Mouse (Mus musculus): ENCODE measurements around the gene Ost4. TPM values are rescaled to one million over a fixed set of nuclear protein-coding genes. Genes with fewer than 3 reads are reported as not detected.
"Not testable (repeated sequence)": the region's sequence is repeated elsewhere in the genome, so short reads cannot be mapped to it uniquely, and the experiment has no call there.

The Ost4 gene
- polyA plus RNA-seq, 1 experiment from 2014 or later = 346 TPM

GRCm38 (mm10) chr5:30887858-30888336 lies 19.7 kb downstream of the Ost4 start:
- no peaks in the 10 kb centered on the region for H3K9me3 ChIP-seq
- peak overlapping the region; percentile 75 for H3K4me2 ChIP-seq (replicated peaks)
- ATAC-seq (ENCODE audit: insufficient number of reproducible peaks, insufficient read depth, low FRiP score, low TSS enrichment) = peak; percentile 73
- peak overlapping the region; percentile 98 for H3K27ac ChIP-seq
- H3K27me3 ChIP-seq = no peaks in the 10 kb centered on the region
- peak overlapping the region; percentile 80 for H3K4me3 ChIP-seq
- H3K9ac ChIP-seq = peak overlapping the region; percentile 63
- WGBS = under 1% methylated on average over 28 of the region's 28 CpGs
- peaks cover 16% of the 10 kb centered on the region for H3K4me1 ChIP-seq
- peaks cover 26% of the 10 kb centered on the region for H3K36me3 ChIP-seq

GRCm38 (mm10) chr5:30887331-30887761 lies 20.2 kb downstream of the Ost4 start:
- peak; percentile 68 for ATAC-seq (ENCODE audit: insufficient number of reproducible peaks, insufficient read depth, low FRiP score, low TSS enrichment)
- Histone ChIP-seq H3K4me3 (peak overlapping the region; percentile 80), H3K9me3 (no peaks in the 10 kb centered on the region), H3K9ac (peak overlapping the region; percentile 63), H3K27ac (peak overlapping the region; percentile 98), H3K36me3 (peaks cover 20% of the 10 kb centered on the region), H3K4me2 (replicated peaks) (peak overlapping the region; percentile 75), H3K4me1 (peaks cover 16% of the 10 kb centered on the region), H3K27me3 (no peaks in the 10 kb centered on the region)
- WGBS = 0% methylated on average over 19 of the region's 19 CpGs

- Histone ChIP-seq H3K27ac (peak overlapping the region; percentile 98), H3K4me2 (replicated peaks) (peak overlapping the region; percentile 75)
These were observed 20.9 kb downstream of the Ost4 start for GRCm38 (mm10) chr5:30886731-30887130.

GRCm38 (mm10) chr5:30886209-30886608 lies 21.4 kb downstream of the Ost4 start:
- no peak overlapping the region for H3K27ac ChIP-seq
- H3K4me2 ChIP-seq (replicated peaks) = no peak overlapping the region
- no peak for ATAC-seq (ENCODE audit: insufficient number of reproducible peaks, insufficient read depth, low FRiP score, low TSS enrichment)
- no peaks in the 10 kb centered on the region for H3K27me3 ChIP-seq
- 67% methylated on average over 4 of the region's 4 CpGs for WGBS
- H3K9me3 ChIP-seq = no peaks in the 10 kb centered on the region
- H3K36me3 ChIP-seq = peaks cover 9% of the 10 kb centered on the region
- H3K9ac ChIP-seq = no peak overlapping the region
- peaks cover 16% of the 10 kb centered on the region for H3K4me1 ChIP-seq
- no peak overlapping the region for H3K4me3 ChIP-seq

More at GRCm38 (mm10) chr5:30886731-30887130, 20.9 kb downstream of the Ost4 start:
- peak overlapping the region; percentile 80 for H3K4me3 ChIP-seq
- peaks cover 16% of the 10 kb centered on the region for H3K4me1 ChIP-seq
- ATAC-seq (ENCODE audit: insufficient number of reproducible peaks, insufficient read depth, low FRiP score, low TSS enrichment) = no peak
- H3K27me3 ChIP-seq = no peaks in the 10 kb centered on the region
- WGBS = 37% methylated on average over 5 of the region's 5 CpGs
- peak overlapping the region; percentile 63 for H3K9ac ChIP-seq
- H3K9me3 ChIP-seq = no peaks in the 10 kb centered on the region
- peaks cover 14% of the 10 kb centered on the region for H3K36me3 ChIP-seq

GRCm38 (mm10) chr5:30881839-30882238 lies 25.7 kb downstream of the Ost4 start:
- 83% methylated on average over 4 of the region's 4 CpGs for WGBS
- ATAC-seq (ENCODE audit: insufficient number of reproducible peaks, insufficient read depth, low FRiP score, low TSS enrichment); H3K9ac ChIP-seq; H3K27ac ChIP-seq; H3K4me3 ChIP-seq; H3K4me2 ChIP-seq (replicated peaks); H3K27me3 ChIP-seq; H3K9me3 ChIP-seq: not testable (repeated sequence)
- Histone ChIP-seq H3K4me1 (peaks cover 11% of the 10 kb centered on the region), H3K36me3 (peaks cover 14% of the 10 kb centered on the region)

- Histone ChIP-seq H3K4me2 (replicated peaks) (no peak overlapping the region), H3K36me3 (peaks cover 38% of the 10 kb centered on the region), H3K4me1 (peaks cover 9% of the 10 kb centered on the region), H3K9ac (no peak overlapping the region), H3K27ac (0 out of 2 replicates have a peak overlapping the region, but pooled peaks have one; percentile 36), H3K27me3 (no peaks in the 10 kb centered on the region), H3K9me3 (no peaks in the 10 kb centered on the region), H3K4me3 (no peak overlapping the region)
- WGBS = 73% methylated on average over 5 of the region's 5 CpGs
- no peak for ATAC-seq (ENCODE audit: insufficient number of reproducible peaks, insufficient read depth, low FRiP score, low TSS enrichment)
These were observed 28.1 kb downstream of the Ost4 start for GRCm38 (mm10) chr5:30879347-30879943.

- WGBS = 27% methylated on average over 6 of the region's 6 CpGs
- no peak overlapping the region for H3K4me2 ChIP-seq (replicated peaks)
These were observed 29.0 kb downstream of the Ost4 start for GRCm38 (mm10) chr5:30878616-30879015.

GRCm38 (mm10) chr5:30874365-30874764 lies 33.2 kb downstream of the Ost4 start:
- Histone ChIP-seq H3K9me3 (no peaks in the 10 kb centered on the region), H3K36me3 (peaks cover 72% of the 10 kb centered on the region), H3K4me1 (peaks cover 23% of the 10 kb centered on the region), H3K27ac (no peak overlapping the region), H3K4me3 (no peak overlapping the region), H3K9ac (no peak overlapping the region), H3K4me2 (replicated peaks) (no peak overlapping the region), H3K27me3 (no peaks in the 10 kb centered on the region)
- ATAC-seq (ENCODE audit: insufficient number of reproducible peaks, insufficient read depth, low FRiP score, low TSS enrichment) = no peak
- WGBS = 87% methylated on average over 7 of the region's 7 CpGs

More at GRCm38 (mm10) chr5:30878616-30879015, 29.0 kb downstream of the Ost4 start:
- Histone ChIP-seq H3K4me1 (peaks cover 9% of the 10 kb centered on the region), H3K27ac (peak overlapping the region; percentile 36; the same call in 1 of the 2 replicates), H3K27me3 (no peaks in the 10 kb centered on the region), H3K36me3 (peaks cover 46% of the 10 kb centered on the region), H3K9me3 (no peaks in the 10 kb centered on the region), H3K4me3 (no peak overlapping the region), H3K9ac (no peak overlapping the region)
- ATAC-seq (ENCODE audit: insufficient number of reproducible peaks, insufficient read depth, low FRiP score, low TSS enrichment) = no peak

GRCm38 (mm10) chr5:30872574-30872973 lies 35.0 kb downstream of the Ost4 start:
- no peak overlapping the region for H3K4me2 ChIP-seq (replicated peaks)
- no peak for ATAC-seq (ENCODE audit: insufficient number of reproducible peaks, insufficient read depth, low FRiP score, low TSS enrichment)
- no peaks in the 10 kb centered on the region for H3K9me3 ChIP-seq
- no peak overlapping the region for H3K4me3 ChIP-seq
- H3K27ac ChIP-seq = no peak overlapping the region
- 91% methylated on average over 9 of the region's 9 CpGs for WGBS
- H3K27me3 ChIP-seq = no peaks in the 10 kb centered on the region
- H3K4me1 ChIP-seq = peaks cover 20% of the 10 kb centered on the region
- H3K9ac ChIP-seq = no peak overlapping the region
- H3K36me3 ChIP-seq = peaks cover 66% of the 10 kb centered on the region

GRCm38 (mm10) chr5:30870131-30870406 lies 37.5 kb downstream of the Ost4 start:
- no peaks in the 10 kb centered on the region for H3K9me3 ChIP-seq
- H3K36me3 ChIP-seq = peaks cover 48% of the 10 kb centered on the region
- WGBS = 19% methylated on average over 2 of the region's 2 CpGs
- peak overlapping the region; percentile 82 for H3K4me3 ChIP-seq
- no peaks in the 10 kb centered on the region for H3K27me3 ChIP-seq
- H3K4me2 ChIP-seq (replicated peaks) = peak overlapping the region; percentile 84
- peak overlapping the region; percentile 75 for H3K27ac ChIP-seq
- peaks cover 20% of the 10 kb centered on the region for H3K4me1 ChIP-seq
- H3K9ac ChIP-seq = peak overlapping the region; percentile 79
- no peak for ATAC-seq (ENCODE audit: insufficient number of reproducible peaks, insufficient read depth, low FRiP score, low TSS enrichment)

- under 1% methylated on average over 62 of the region's 63 CpGs for WGBS
These were observed 38.0 kb downstream of the Ost4 start for GRCm38 (mm10) chr5:30869405-30870130.

GRCm38 (mm10) chr5:30868981-30869380 lies 38.6 kb downstream of the Ost4 start:
- Histone ChIP-seq H3K36me3 (peaks cover 37% of the 10 kb centered on the region), H3K4me3 (peak overlapping the region; percentile 82), H3K4me1 (peaks cover 20% of the 10 kb centered on the region), H3K4me2 (replicated peaks) (peak overlapping the region; percentile 84), H3K27me3 (no peaks in the 10 kb centered on the region), H3K9me3 (no peaks in the 10 kb centered on the region), H3K27ac (peak overlapping the region; percentile 75; the same call in 1 of the 2 replicates), H3K9ac (peak overlapping the region; percentile 79; the same call in 1 of the 2 replicates)
- 10% methylated on average over 9 of the region's 9 CpGs for WGBS
- ATAC-seq (ENCODE audit: insufficient number of reproducible peaks, insufficient read depth, low FRiP score, low TSS enrichment) = 0 out of 2 replicates have a peak, but pooled peaks have one; percentile 30

More at GRCm38 (mm10) chr5:30869405-30870130, 38.0 kb downstream of the Ost4 start:
- peaks cover 43% of the 10 kb centered on the region for H3K36me3 ChIP-seq
- H3K4me2 ChIP-seq (replicated peaks) = peak overlapping the region; percentile 84
- peak overlapping the region; percentile 79 for H3K9ac ChIP-seq
- no peaks in the 10 kb centered on the region for H3K27me3 ChIP-seq
- peak overlapping the region; percentile 82 for H3K4me3 ChIP-seq
- H3K9me3 ChIP-seq = no peaks in the 10 kb centered on the region
- peak; percentile 82 for ATAC-seq (ENCODE audit: insufficient number of reproducible peaks, insufficient read depth, low FRiP score, low TSS enrichment)
- peaks cover 20% of the 10 kb centered on the region for H3K4me1 ChIP-seq
- H3K27ac ChIP-seq = peak overlapping the region; percentile 75

All from embryonic facial prominence, embryonic 12.5 days (tissue).